Mouse (Mus musculus) testis, adult 2 months (tissue): ENCODE data around the gene Tuba4a.

Experiments used
- CTCF ChIP-seq: fragments of 200-500 bp; IDR thresholded peaks from 2 replicates; pipeline ENCODE4 v1.5.1; 2012; ENCODE audit warnings: low read depth, mild to moderate bottlenecking, inconsistent platforms, low read length, moderate library complexity; ENCODE audit not compliant: control insufficient read depth, insufficient read depth, insufficient replicate concordance
- POLR2A ChIP-seq: fragments of 200-500 bp; IDR thresholded peaks from 2 replicates; pipeline ENCODE4 v1.6.1; 2012; ENCODE audit warnings: low read depth, mild to moderate bottlenecking, inconsistent platforms, low read length, moderate library complexity; ENCODE audit not compliant: control insufficient read depth

DNA sequence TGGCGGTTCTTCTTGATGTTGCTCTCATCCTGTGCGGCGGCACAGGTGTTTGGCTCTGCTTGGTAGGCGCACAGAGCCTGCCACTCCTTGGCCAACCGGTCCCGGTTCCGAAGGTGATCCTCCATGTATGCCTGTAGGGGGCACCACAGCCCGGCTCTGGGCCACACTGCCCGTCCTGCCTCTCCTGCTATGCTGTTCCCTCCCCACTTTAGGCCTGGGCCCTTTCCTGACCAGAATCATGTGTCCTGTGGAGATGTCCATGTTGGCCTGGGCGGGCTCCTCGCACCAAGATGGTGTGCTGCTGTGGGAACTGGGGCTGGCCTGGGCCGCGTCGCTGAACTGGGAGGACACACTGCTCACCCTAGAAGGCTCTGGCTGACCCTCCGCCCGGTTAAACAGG is 33.4 kb upstream of the Tuba4a start:
- peak; percentile 12; the same call in 1 of the 2 replicates for TF ChIP-seq CTCF
- no peak for TF ChIP-seq POLR2A
